Mouse (Mus musculus): ENCODE data around the gene Gm3415.

DNA sequence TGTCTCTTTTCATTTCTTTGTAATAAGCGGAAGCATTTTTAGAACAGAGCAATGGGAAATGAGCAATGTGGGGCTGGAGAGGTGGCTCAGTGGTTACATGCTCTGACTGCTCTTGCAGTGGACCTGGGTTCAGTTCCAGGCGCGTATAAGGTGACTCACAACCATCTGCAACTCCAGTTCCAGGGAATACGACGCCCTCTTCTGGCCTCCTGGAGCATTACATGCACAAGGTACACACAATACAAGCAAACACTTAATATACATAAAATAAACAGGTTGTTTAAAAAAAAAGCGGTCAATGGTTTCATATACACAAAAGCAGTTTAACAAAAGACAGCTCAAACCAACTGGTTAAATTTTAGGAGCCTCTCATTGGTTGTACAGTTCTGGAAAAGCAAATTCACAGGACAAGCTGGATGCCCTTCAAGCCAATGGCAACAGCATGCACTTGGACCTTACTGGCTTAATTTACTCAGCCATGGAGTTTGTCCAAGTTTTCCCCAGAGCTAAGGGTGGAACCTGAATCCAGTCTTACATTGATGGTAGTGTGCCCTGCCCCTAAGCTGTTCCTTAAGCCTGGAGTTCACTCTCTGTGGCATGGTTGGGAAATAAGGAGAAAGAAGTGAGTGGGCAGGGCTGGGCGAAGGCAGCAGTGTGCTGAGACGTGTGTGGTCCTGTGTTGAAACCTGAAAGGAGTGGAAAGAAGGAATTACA is 30.6 kb downstream of the Gm3415 start:
- no peak for TF ChIP-seq GATA1 (IDR thresholded peaks at IDR 0.05; ENCODE audit: low read length)
- no peak for TF ChIP-seq TAL1 (IDR thresholded peaks at IDR 0.05; ENCODE audit: low read length)
